Mouse (Mus musculus) heart, postnatal 0 days (tissue): Measurements from ENCODE around the gene Fra10ac1.

Experiments
- CTCF ChIP-seq: IDR thresholded peaks from 2 replicates; pipeline ENCODE4 v1.5.1; 2016; ENCODE audit warnings: antibody characterized with exemption, control low read depth, low read depth
- EP300 ChIP-seq: IDR thresholded peaks from 2 replicates; pipeline ENCODE4 v1.6.1; 2016; ENCODE audit warnings: antibody characterized with exemption, low read depth

- TF ChIP-seq CTCF: no peak
- TF ChIP-seq EP300: no peak
Measured at GRCm38 (mm10) chr19:38238213-38238951, 14.4 kb upstream of the Fra10ac1 start.
